Mouse (Mus musculus) ES-E14 (cell line): Measurements from ENCODE around the gene Olfr430. TPM values are rescaled to one million over a fixed set of nuclear protein-coding genes. Genes with fewer than 3 reads are reported as not detected.
"Not testable (repeated sequence)": the region's sequence is repeated elsewhere in the genome, so short reads cannot be mapped to it uniquely, and the experiment has no call there.

ENCODE experiments used
- DNase-seq: peaks from one replicate; pipeline ENCODE4 v3.0.0-alpha.2; 2013; ENCODE audit warnings: low read depth, low spot score
- H3K27ac ChIP-seq: 2 replicates; pipeline ENCODE4 v1.5.1; 2012; ENCODE audit warnings: low read depth, mild to moderate bottlenecking, low read length, moderate library complexity, mixed read lengths; ENCODE audit not compliant: poor library complexity, insufficient read depth, severe bottlenecking
- H3K36me3 ChIP-seq: 2 replicates; pipeline ENCODE4 v1.6.1; 2012; ENCODE audit warnings: mild to moderate bottlenecking, low read length, moderate library complexity, mixed read lengths; ENCODE audit not compliant: control insufficient read depth, poor library complexity, insufficient read depth, severe bottlenecking
- H3K4me1 ChIP-seq, 2 experiments: fragments of 150-350 bp in 1 of 2; sonication (generic) in 1 of 2; 2 replicates each; pipeline ENCODE4 v1.6.1; 2012; ENCODE audit warnings: low read length in 2 of 2, mild to moderate bottlenecking in 1 of 2, mixed read lengths in 1 of 2; ENCODE audit not compliant: control insufficient read depth in 2 of 2, insufficient read depth in 2 of 2, poor library complexity in 1 of 2
- H3K4me3 ChIP-seq, 2 experiments: fragments of 150-350 bp in 1 of 2; sonication (generic) in 1 of 2; 2 replicates each; pipeline ENCODE4 v1.5.1; 2012; ENCODE audit warnings: low read length in 2 of 2, low read depth in 1 of 2, mild to moderate bottlenecking in 1 of 2, mixed read lengths in 1 of 2; ENCODE audit not compliant: insufficient read depth in 1 of 2, poor library complexity in 1 of 2, severe bottlenecking in 1 of 2
- H3K9ac ChIP-seq: 2 replicates; pipeline ENCODE4 v1.6.1; 2012; ENCODE audit warnings: low read depth, mild to moderate bottlenecking, low read length, mixed read lengths; ENCODE audit not compliant: poor library complexity, insufficient read depth, severe bottlenecking
- H3K9me3 ChIP-seq: fragments of 150-350 bp; sonication (generic); 2 replicates; pipeline ENCODE4 v1.6.1; 2012; ENCODE audit warnings: low read depth, mild to moderate bottlenecking, low read length; ENCODE audit not compliant: control insufficient read depth, insufficient read depth
- CHD2 ChIP-seq: IDR thresholded peaks from 2 replicates; pipeline ENCODE4 v1.6.1; 2014; ENCODE audit warnings: mild to moderate bottlenecking, low read depth, low read length, inconsistent platforms
- HCFC1 ChIP-seq: IDR thresholded peaks from 2 replicates; pipeline ENCODE4 v1.6.1; 2012; ENCODE audit warnings: low read length, inconsistent platforms, borderline replicate concordance; ENCODE audit not compliant: insufficient read depth
- MAFK ChIP-seq: IDR thresholded peaks from 2 replicates; pipeline ENCODE4 v1.6.1; 2014; ENCODE audit warnings: mild to moderate bottlenecking, low read depth, low read length, inconsistent platforms; ENCODE audit not compliant: insufficient read depth
- ZC3H11A ChIP-seq: IDR thresholded peaks from 2 replicates; pipeline ENCODE4 v1.6.1; 2012; ENCODE audit warnings: low read depth, mild to moderate bottlenecking, inconsistent platforms, low read length, borderline replicate concordance
- ZNF384 ChIP-seq: IDR thresholded peaks from 2 replicates; pipeline ENCODE4 v1.6.1; 2012; ENCODE audit warnings: low read depth, low read length, inconsistent platforms
- in situ Hi-C, 2 experiments: fragments of 600-800 bp; cut with MboI; formaldehyde crosslinking; loops; one replicate each; pipeline ENCODE4 v1.15.1; 2025; ENCODE audit warnings: low sequenced_read_pairs in 2 of 2, inconsistent platforms in 1 of 2; ENCODE audit not compliant: unreplicated experiment in 2 of 2
- total RNA-seq: library from RNA; depleted of rRNA; stranded (reverse); fragments of 300-350 nt; gene quantifications from 2 replicates; pipeline ENCODE4 v1.2.3, GENCODE M21; 2012

Olfr430 gene
- total RNA-seq, 1 experiment: not detected

- in situ Hi-C loops: no loop called here
- Histone ChIP-seq H3K9me3 (no peaks in the 10 kb centered on the region), H3K9ac (no peak overlapping the region), H3K27ac (no peak overlapping the region), H3K4me3 (no peak overlapping the region), H3K4me1 (no peaks in the 10 kb centered on the region), H3K36me3 (no peaks in the 10 kb centered on the region)
- TF ChIP-seq HCFC1 (no peak), MAFK (no peak), CHD2 (no peak), ZNF384 (no peak), ZC3H11A (no peak)
- DNase-seq: no peak
These were observed 22.0 kb upstream of the Olfr430 start for GRCm38 (mm10) chr1:174044431-174044830.

GRCm38 (mm10) chr1:174048227-174048626, 18.2 kb upstream of the Olfr430 start:
- DNase-seq, H3K36me3 ChIP-seq, in situ Hi-C loops, H3K9me3 ChIP-seq, H3K4me3 ChIP-seq, H3K9ac ChIP-seq, H3K4me1 ChIP-seq, H3K27ac ChIP-seq: not testable (repeated sequence)

- in situ Hi-C loops: no loop called here
These were observed 17.5 kb upstream of the Olfr430 start, which contains the start of gene Olfr432 for GRCm38 (mm10) chr1:174048893-174049292. Olfr432 (plus strand) TSS chr1:174049205.

GRCm38 (mm10) chr1:174049357-174049756, 17.0 kb upstream of the Olfr430 start:
- in situ Hi-C loops, H3K36me3 ChIP-seq, H3K27ac ChIP-seq, DNase-seq, H3K4me3 ChIP-seq, H3K9me3 ChIP-seq, H3K4me1 ChIP-seq, H3K9ac ChIP-seq: not testable (repeated sequence)

More at GRCm38 (mm10) chr1:174048893-174049292, 17.5 kb upstream of the Olfr430 start, which contains the start of gene Olfr432:
- TF ChIP-seq ZC3H11A: no peak
- TF ChIP-seq ZNF384: no peak
- TF ChIP-seq HCFC1: no peak
- no peak for TF ChIP-seq MAFK
- no peak for TF ChIP-seq CHD2
- no peak for DNase-seq
- H3K4me3 ChIP-seq: no peak within 1 kb of the TSS
- no peaks in the 10 kb centered on the region for H3K4me1 ChIP-seq
- H3K27ac ChIP-seq: no peak within 1 kb of the TSS
- H3K9me3 ChIP-seq: no peaks in the 10 kb centered on the region
- H3K36me3 ChIP-seq: no peaks in the 10 kb centered on the region
- no peak within 1 kb of the TSS for H3K9ac ChIP-seq

GRCm38 (mm10) chr1:174050532-174050931, 15.9 kb upstream of the Olfr430 start:
- DNase-seq: no peak
- in situ Hi-C loops: no loop called here
- H3K36me3 ChIP-seq: no peaks in the 10 kb centered on the region
- no peaks in the 10 kb centered on the region for H3K9me3 ChIP-seq
- no peak overlapping the region for H3K4me3 ChIP-seq
- no peaks in the 10 kb centered on the region; a peak in 1 of 4 replicates for H3K4me1 ChIP-seq
- no peak overlapping the region for H3K27ac ChIP-seq
- H3K9ac ChIP-seq: no peak overlapping the region
- no peak for TF ChIP-seq CHD2
- TF ChIP-seq MAFK: no peak
- no peak for TF ChIP-seq ZC3H11A
- no peak for TF ChIP-seq ZNF384
- no peak for TF ChIP-seq HCFC1
